Mouse (Mus musculus): ENCODE data around the gene Usp17ld.
"Not testable (repeated sequence)": the region's sequence is repeated elsewhere in the genome, so short reads cannot be mapped to it uniquely, and the experiment has no call there.

The Usp17ld gene

GRCm38 (mm10) chr7:103252405-103252804 lies at the start of gene Usp17ld:
TSS of gene Usp17ld (minus strand) at chr7:103252505.
- DNase-seq (ENCODE audit: low spot score in 2 of 2), result not testable (repeated sequence)

DNA sequence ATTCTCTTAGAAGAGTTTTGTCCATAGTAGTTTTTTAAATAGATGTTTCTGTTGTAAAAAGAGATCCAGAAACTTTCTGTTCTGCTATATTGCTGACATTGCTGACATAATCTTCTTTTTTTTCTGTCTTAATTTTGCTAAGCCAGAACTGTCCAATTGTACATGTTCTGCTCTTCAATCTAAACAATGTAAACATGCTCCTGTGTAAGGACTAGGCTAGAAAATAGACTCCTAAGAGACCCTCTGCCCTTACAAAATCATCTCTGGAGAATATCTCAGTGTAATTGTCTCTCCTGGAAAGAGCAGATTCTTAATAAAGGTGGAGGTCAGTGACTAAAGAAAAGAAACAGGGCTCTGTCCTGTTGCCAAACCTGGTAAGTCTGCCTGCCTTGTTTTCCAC lies 35.6 kb downstream of the Usp17ld start, which contains the start of gene Olfr594:
Olfr594 (plus strand) TSS at position 301 of the 400 bp plus-strand sequence.
- DNase-seq (ENCODE audit: low spot score in 2 of 2), result no peak

- DNase-seq (ENCODE audit: low spot score in 2 of 2), result not testable (repeated sequence)
Measured at GRCm38 (mm10) chr7:103212050-103212449, 40.3 kb downstream of the Usp17ld start.

GRCm38 (mm10) chr7:103211562-103211961 lies 40.7 kb downstream of the Usp17ld start, which contains the start of gene Olfr593:
TSS of gene Olfr593 (plus strand) at chr7:103211862.
- DNase-seq (ENCODE audit: low spot score in 2 of 2), result no peak

All from spleen, postnatal 14 days (tissue).